11 mouse cellular contexts compared by ENCODE assay signal in genomic region chr8:109232281-109233234, GRCm38 (mm10).
DNase-seq lines count a peak whose midpoint lies in the region; ATAC-seq lines count a peak whose summit lies in the region.
"Had no signal": no experiment of that assay in that cellular context is flagged by ENCODE, and none has a peak within 500 bp of the region (broad histone marks: within the 10 kb centered on the region; RNA-seq: fewer than 3 reads in every experiment).

No protein-coding gene starts in this region.

- H3K27ac ChIP-seq in embryonic facial prominence, embryonic 12.5 days = 0 out of 2 replicates have a peak overlapping the region, but pooled peaks have one; percentile 8
- peak overlapping the region; percentile 75 for H3K27ac ChIP-seq in hindbrain, embryonic 12.5 days
- H3K27ac ChIP-seq in midbrain, embryonic 14.5 days (replicated peaks; ENCODE audit: low read depth, low read length) = peak overlapping the region; percentile 81

- no peaks in the 10 kb centered on the region for H3K36me3 ChIP-seq in embryonic facial prominence, embryonic 12.5 days
- no peaks in the 10 kb centered on the region for H3K36me3 ChIP-seq in hindbrain, embryonic 12.5 days
- no peaks in the 10 kb centered on the region for H3K36me3 ChIP-seq in midbrain, embryonic 14.5 days (ENCODE audit: control insufficient read depth, insufficient read depth, low read length)

- peak; percentile 28 for DNase-seq in kidney, postnatal 10 days
- no peak for DNase-seq in kidney, adult 8-10 months
- DNase-seq in midbrain, embryonic 14.5 days = peak; percentile 63
- DNase-seq in cerebellum, postnatal 36 days = no peak
- no peak for DNase-seq in adrenal gland, adult 18-20 months (ENCODE audit: low spot score in 2 of 2)
- DNase-seq in cerebellum, postnatal 4 days (ENCODE audit: low spot score in 2 of 2) = no peak
- DNase-seq: adrenal gland, adult 2 months; cerebellum, postnatal 25 days; layer of hippocampus, postnatal 36 days had no signal

- no peaks in the 10 kb centered on the region for H3K27me3 ChIP-seq in embryonic facial prominence, embryonic 12.5 days
- H3K27me3 ChIP-seq in hindbrain, embryonic 12.5 days = no peaks in the 10 kb centered on the region
- H3K27me3 ChIP-seq in midbrain, embryonic 14.5 days (ENCODE audit: control insufficient read depth, insufficient read depth, low read length) = no peaks in the 10 kb centered on the region

- no peaks in the 10 kb centered on the region for H3K9me3 ChIP-seq in embryonic facial prominence, embryonic 12.5 days
- H3K9me3 ChIP-seq in hindbrain, embryonic 12.5 days (replicated peaks) = no peaks in the 10 kb centered on the region
- H3K9me3 ChIP-seq in midbrain, embryonic 14.5 days (ENCODE audit: control insufficient read depth, low read length) = no peaks in the 10 kb centered on the region

- no peak overlapping the region for H3K4me3 ChIP-seq in embryonic facial prominence, embryonic 12.5 days
- no peak overlapping the region for H3K4me3 ChIP-seq in hindbrain, embryonic 12.5 days
- H3K4me3 ChIP-seq in midbrain, embryonic 14.5 days (replicated peaks; ENCODE audit: low read depth, low read length) = 0 out of 2 replicates have a peak overlapping the region, but pooled peaks have one; percentile 16

- 65% methylated on average over 32 of the region's 32 CpGs for WGBS in embryonic facial prominence, embryonic 12.5 days
- WGBS in hindbrain, embryonic 12.5 days = 36% methylated on average over 32 of the region's 32 CpGs
- WGBS in midbrain, embryonic 14.5 days = 11% methylated on average over 32 of the region's 32 CpGs

- no peak overlapping the region for H3K4me2 ChIP-seq in embryonic facial prominence, embryonic 12.5 days (replicated peaks)
- H3K4me2 ChIP-seq in hindbrain, embryonic 12.5 days (replicated peaks) = peak overlapping the region; percentile 34
- H3K4me2 ChIP-seq in midbrain, embryonic 14.5 days (ENCODE audit: low read length) = peak overlapping the region; percentile 47

- no peak for ATAC-seq in embryonic facial prominence, embryonic 12.5 days (ENCODE audit: insufficient number of reproducible peaks, insufficient read depth, low FRiP score, low TSS enrichment)
- ATAC-seq in hindbrain, embryonic 12.5 days (ENCODE audit: low FRiP score) = peak; percentile 85
- ATAC-seq in midbrain, embryonic 14.5 days (ENCODE audit: low FRiP score, low TSS enrichment) = no peak; the same call in 1 of the 2 replicates

- H3K9ac ChIP-seq in embryonic facial prominence, embryonic 12.5 days = no peak overlapping the region
- H3K9ac ChIP-seq in hindbrain, embryonic 12.5 days = no peak overlapping the region
- peak overlapping the region; percentile 49; the same call in 1 of the 2 replicates for H3K9ac ChIP-seq in midbrain, embryonic 14.5 days (replicated peaks; ENCODE audit: low read length)

- no peaks in the 10 kb centered on the region for H3K4me1 ChIP-seq in embryonic facial prominence, embryonic 12.5 days
- H3K4me1 ChIP-seq in hindbrain, embryonic 12.5 days = peaks cover 24% of the 10 kb centered on the region
- H3K4me1 ChIP-seq in midbrain, embryonic 14.5 days (ENCODE audit: control insufficient read depth, insufficient read depth, low read length) = peaks cover 24% of the 10 kb centered on the region

Comparison
In these comparisons a context has a peak if more than half of its experiments do, and no peak if none do; other contexts are left out.
1. DNase-seq: peak in kidney, postnatal 10 days (single experiment) and midbrain, embryonic 14.5 days (single experiment); none in kidney, adult 8-10 months (0 of 2), cerebellum, postnatal 36 days (0 of 2), adrenal gland, adult 18-20 months (0 of 2) and cerebellum, postnatal 4 days (0 of 2).
2. H3K27ac ChIP-seq: peak in every context shown above with its lines; median percentile 81 in midbrain, embryonic 14.5 days; 75 in hindbrain, embryonic 12.5 days; 8 in embryonic facial prominence, embryonic 12.5 days.